Mouse (Mus musculus): Measurements from ENCODE around the gene Gm42688. TPM values are rescaled to one million over a fixed set of nuclear protein-coding genes. Genes with fewer than 3 reads are reported as not detected.

The Gm42688 gene
- total RNA-seq (2021) = 1 to 10 TPM; 3.9 to 5.0 TPM

DNA sequence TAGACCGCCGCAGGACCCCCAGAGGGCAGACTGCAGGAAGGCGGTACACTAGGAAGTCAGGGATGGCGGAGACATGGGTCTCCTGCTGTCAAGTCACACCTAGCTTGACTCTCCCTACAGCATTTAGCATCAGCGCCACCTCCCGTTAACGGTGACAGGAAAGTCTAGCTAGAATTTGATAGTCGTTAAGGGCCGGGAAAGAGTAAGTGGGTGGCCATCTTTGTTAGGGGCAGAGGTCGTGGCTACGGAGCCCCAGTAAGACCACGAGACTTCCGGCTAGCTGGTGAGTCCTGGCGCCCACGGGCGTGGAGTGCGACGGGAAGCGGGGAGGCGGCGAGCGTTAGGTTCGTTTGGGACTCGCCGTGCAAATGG is at the start of gene Gm42688, which contains the start of gene Ccdc142:
Gm42688 (plus strand) TSS at position 302 of the 372 bp plus-strand sequence.
Ccdc142 (plus strand) TSS at position 286 of the 372 bp plus-strand sequence.
- DNase-seq (ENCODE audit: low spot score in 2 of 2) = peak; percentile 89 to 94
- intact Hi-C loops (cut with DNase I) = loop anchor here (1.0 to 10.0 kb wide), 3 partner anchors 23 to 187 kb away; no protein-coding TSS in a partner anchor

DNA sequence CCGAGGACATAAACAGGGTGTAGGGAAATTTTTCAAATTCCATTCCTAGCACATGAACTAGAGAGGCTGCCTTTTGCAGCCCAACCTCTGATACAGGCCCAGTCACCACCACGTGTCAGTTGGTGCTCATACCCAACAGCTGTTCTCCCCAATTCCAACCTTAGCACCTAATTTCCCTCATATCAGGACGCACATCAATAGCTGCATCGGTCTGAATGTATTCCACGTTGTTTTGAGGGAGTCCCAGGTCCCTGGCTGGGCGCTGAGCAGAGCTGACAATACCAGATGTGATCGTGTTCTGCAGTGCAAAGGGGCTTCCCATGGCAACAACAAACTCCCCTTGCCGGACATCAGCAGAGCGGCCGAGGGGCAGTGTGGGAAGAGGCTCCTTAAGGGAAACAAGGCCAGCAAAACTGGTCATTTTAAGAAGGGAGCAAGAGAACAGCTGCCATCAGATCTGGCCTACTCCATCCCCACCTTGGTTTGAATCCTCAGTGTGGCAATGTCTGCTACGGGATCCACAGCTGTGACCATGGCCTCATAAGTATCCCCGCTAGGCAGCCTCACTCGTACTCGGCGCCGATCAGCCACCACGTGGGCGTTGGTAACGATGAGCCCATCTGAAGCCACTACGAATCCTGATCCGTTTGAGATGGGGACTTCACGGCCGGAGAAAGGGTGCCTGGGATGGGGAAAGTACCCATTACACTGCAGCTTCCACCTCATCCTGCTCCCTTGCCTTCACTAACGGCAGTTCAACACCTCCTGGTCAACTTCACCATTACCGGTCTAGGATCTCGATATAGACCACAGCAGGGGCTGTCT is 48.1 kb upstream of the Gm42688 start:
- intact Hi-C loops (cut with DNase I) = no loop called here
- peak; percentile 40 to 49 for DNase-seq (ENCODE audit: low spot score in 2 of 2)

DNA sequence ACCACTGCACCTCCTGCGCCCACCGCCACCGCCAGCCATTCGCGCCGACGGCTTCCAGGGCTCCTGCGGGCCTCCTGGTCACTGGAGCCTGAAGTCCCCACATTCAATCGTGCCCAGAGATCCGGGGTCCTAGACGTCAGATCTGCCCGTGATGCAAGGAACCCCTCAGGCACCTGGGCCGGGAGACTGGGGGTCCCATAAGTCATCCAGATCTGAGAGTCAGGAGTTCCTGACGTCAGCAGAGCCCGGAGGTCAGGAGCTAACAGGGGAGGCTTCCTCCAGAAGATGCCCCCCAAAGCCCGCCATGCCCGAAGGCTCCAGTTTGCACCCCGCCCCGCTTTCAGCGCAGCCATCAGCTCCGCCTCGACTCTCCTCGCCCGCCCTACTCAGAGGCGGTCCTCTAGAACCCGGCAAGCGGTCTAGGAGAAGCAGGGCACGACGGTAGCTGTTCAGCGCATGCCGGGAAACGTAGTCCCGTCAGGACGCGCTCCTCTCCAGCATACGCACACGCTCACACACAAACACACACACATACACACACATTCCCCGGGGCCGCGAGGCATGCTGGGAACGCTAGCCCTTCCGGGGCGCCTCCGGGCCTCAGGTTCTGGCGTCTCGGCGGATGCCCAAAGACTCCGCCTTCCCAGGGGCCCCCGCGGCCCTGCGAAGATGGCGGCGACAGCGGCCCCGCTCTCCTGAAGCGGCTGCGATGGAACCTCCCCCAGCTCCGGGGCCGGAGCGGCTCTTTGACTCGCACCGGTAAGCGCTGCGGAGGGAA is 47.2 kb upstream of the Gm42688 start, which contains the start of gene Aup1:
Aup1 (plus strand) TSS at position 448 of the 778 bp plus-strand sequence.
- intact Hi-C loops (cut with DNase I) = loop anchor here (1.0 kb wide), 3 partner anchors 24 to 57 kb away; no protein-coding TSS in a partner anchor
- DNase-seq (ENCODE audit: low spot score in 2 of 2) = peak; percentile 99

DNA sequence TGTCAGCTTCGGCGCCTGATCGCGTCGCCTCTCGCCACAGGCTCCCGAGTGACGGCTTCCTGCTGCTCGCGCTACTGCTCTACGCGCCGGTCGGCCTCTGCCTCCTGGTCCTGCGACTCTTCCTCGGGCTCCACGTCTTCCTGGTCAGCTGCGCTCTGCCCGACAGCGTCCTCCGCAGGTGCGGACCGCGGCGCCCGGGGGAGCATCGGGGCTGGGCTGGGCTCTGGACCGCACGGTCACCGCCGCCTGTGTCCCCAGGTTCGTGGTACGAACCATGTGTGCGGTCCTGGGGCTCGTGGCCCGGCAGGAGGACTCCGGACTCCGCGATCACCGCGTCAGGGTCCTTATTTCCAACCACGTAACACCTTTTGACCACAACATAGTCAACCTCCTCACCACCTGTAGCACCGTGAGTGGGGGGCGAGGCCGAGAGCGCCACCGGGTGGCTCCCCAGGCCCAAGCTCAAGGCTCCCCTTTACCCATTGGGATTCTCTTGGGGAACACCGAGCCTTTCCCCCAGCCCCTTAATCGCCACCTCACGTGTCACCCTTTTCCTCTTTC is 46.5 kb upstream of the Gm42688 start, which contains the start of gene Htra2:
Htra2 (minus strand) TSS at position 403 of the 561 bp plus-strand sequence.
- intact Hi-C loops (cut with DNase I) = loop anchor here (1.0 kb wide), 3 partner anchors 23 to 58 kb away; no protein-coding TSS in a partner anchor
- no peak for DNase-seq (ENCODE audit: low spot score in 2 of 2)

DNA sequence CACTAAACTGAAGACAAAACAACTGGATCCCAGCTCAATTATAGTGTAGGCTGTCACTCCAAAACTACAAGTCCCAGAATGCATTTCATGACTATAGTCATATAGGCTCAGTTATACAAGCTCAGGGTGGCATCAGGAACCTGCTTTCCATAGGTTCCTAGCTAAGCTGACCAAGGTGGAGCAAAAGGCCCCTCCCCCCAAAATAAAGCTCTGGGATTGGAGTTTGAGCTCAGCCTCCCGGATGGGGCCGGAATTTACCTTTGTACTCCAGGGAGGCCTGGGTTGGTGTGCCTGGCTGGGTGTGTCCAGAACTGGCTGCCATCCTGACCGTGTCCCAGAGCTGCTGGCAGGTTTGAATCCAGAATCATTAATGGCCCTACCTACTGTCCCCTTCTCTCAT is 43.6 kb upstream of the Gm42688 start, which contains the start of gene Dqx1:
Dqx1 (plus strand) TSS at position 55 of the 400 bp plus-strand sequence.
- intact Hi-C loops (cut with DNase I) = no loop called here
- DNase-seq (ENCODE audit: low spot score in 2 of 2) = peak in 1 of 2 experiments; percentile 51

DNA sequence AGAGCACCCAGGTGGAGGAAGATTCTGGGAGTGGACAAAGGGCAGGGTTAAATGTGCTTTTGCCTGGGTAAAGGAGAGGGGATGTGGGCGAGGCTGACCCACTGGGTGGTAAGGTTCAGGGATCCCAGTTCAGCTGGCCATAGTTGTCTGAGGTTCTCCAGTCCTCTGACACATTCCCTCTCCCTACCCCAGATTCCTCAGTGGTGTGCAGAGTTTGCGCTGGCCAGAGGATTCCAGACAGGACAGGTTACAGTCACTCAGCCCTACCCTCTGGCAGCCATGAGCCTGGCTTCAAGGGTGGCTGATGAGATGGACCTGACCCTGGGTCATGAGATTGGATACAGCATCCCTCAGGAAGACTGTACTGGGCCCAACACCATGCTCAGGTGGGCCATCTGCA is 42.7 kb upstream of the Gm42688 start:
- intact Hi-C loops (cut with DNase I) = no loop called here
- no peak for DNase-seq (ENCODE audit: low spot score in 2 of 2)

DNA sequence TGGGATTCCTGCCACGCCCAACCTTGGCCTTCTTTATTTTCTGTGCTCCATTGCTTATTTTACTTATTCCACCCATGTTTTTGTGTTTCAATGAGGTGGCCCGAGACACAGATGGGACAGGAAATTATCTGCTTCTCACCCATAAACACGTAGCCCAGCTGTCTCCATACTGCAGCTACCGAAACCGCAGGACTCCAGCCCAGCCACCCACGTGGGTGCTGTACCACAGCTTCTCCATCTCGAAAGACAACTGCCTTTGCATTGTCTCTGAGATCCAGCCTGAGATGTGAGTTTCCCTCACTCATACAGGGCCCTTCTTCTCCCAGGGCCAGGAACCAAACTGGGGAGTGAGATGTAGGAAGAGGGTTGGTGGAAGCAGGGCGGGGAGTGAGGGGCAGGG is 35.4 kb upstream of the Gm42688 start:
- DNase-seq (ENCODE audit: low spot score in 2 of 2) = no peak
- intact Hi-C loops (cut with DNase I) = no loop called here

DNA sequence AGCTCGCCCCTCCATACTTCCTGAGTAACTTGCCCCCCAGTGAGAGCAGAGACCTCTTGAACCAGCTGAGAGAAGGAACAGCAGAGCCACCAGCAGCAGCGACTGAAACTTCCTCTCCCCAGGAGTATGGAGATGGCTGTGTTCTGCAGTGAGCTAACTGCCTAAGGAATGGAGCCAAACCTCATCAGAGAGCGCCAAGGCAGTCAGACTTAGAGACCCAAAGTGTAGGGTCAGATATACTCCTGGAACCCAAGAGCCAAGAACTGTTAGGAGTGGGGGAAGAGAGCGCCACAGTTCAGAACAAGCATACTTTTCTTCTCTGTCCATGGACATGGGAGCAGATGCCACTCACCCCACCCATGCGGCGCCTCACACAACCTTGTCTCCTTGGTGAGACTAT is 35.0 kb upstream of the Gm42688 start:
- intact Hi-C loops (cut with DNase I) = no loop called here
- no peak for DNase-seq (ENCODE audit: low spot score in 2 of 2)

DNA sequence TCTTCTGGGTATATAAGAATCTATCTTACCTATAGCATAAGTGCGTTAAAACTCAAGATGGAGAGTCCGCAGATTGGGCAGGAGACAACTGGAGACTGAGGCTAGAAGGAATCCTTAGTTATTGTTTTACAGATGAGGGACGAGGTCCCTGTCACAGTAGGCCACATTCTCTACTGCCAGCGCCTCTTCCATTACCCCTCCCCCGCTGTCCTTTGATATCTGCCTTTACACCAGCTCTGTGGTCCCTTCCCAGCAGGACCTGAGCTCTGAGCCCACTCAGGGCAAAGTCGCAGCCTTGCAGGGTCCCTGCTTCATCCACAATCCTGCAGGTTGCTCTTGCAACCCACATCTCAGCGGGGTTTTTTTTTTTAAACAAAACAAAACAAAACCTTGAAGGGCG is 33.2 kb upstream of the Gm42688 start:
- DNase-seq (ENCODE audit: low spot score in 2 of 2) = no peak
- intact Hi-C loops (cut with DNase I) = no loop called here

DNA sequence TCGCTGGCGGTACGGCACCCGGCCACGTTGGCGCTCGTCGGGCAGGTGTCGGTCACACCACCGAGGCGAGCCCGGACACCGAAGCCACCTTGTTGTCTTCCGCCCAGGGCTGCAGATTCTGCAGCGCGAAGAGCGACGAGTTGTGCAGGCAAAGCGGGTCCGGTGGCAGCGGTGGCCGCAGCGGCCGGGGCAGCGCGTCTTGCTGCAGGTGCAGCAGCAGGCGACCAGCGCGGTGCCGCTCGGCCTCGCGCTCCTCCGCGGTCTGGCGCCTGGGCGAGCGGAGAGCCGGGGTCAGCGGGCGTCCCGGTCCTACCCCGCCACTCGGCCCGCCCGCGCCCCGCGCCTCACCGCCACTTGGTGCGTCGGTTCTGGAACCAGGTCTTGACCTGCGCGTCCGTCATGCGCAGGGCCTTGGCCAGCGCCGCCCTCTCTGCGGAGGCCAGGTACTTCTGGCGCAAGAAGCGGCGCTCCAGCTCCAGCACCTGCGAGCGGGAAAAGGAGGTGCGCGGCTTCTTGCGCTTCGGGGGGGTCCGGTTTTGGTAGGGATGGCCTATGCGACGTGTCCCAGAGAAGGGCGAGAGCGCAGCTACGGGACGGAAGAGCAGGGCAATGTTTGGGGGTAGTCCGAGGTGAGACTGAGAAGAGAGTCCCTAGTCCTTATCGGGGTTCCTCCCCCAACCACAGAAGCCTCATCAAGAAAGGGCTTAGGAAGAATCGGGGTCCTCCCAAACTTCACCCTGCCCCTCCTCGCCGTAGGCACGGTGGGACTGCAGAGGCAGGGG is 32.5 kb upstream of the Gm42688 start:
- intact Hi-C loops (cut with DNase I) = no loop called here
- DNase-seq (ENCODE audit: low spot score in 2 of 2) = no peak

DNA sequence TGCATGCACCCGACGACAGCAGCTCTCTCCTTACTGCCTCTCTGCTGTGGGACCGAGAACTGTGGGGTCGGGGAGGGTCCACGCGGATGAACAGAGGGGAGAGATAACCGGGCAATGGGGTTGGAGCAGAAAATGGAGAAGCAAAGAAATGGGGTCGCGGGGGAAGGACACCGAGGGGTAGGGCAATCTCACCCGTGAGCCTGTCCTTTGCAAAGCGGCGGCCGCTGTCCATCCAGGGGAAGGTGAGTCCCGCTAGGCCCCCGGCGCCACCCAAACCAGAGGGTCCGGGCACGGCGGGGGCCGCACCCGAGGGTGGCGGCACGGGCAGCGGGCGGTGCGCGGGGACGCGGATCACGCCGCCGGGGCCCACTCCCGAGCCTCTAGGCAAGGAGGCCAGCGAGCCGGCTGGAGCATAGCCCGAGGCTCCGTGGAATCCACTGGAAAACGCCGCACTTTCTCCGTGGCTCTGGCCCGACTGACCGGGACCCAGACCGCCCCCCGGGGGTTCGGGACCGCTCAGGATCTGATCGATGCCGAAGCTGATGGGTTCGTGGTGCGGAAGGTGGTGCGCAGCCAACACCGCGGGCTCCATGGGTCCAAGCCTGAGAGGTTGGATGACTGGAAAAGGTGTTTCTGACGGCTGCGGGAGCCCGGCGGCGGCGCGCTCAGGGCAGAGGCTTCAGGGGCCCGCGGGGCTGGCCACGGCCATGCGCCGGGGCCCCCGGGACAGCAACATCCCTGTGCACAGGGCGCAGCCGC is 31.8 kb upstream of the Gm42688 start:
- intact Hi-C loops (cut with DNase I) = loop anchor here (10.0 kb wide), 1 partner anchor 645 kb away; the partner anchor contains the start of gene Vax2
- no peak for DNase-seq (ENCODE audit: low spot score in 2 of 2)

DNA sequence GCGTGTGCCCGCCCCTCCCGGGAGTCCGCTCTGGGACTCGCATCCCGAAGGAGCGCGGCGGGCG is 31.3 kb upstream of the Gm42688 start, which contains the start of gene Tlx2:
Tlx2 (minus strand) TSS at position 47 of the 64 bp plus-strand sequence.
- DNase-seq (ENCODE audit: low spot score in 2 of 2) = no peak
- intact Hi-C loops (cut with DNase I) = loop anchor here (10.0 kb wide), 1 partner anchor 645 kb away; the partner anchor contains the start of gene Vax2

DNA sequence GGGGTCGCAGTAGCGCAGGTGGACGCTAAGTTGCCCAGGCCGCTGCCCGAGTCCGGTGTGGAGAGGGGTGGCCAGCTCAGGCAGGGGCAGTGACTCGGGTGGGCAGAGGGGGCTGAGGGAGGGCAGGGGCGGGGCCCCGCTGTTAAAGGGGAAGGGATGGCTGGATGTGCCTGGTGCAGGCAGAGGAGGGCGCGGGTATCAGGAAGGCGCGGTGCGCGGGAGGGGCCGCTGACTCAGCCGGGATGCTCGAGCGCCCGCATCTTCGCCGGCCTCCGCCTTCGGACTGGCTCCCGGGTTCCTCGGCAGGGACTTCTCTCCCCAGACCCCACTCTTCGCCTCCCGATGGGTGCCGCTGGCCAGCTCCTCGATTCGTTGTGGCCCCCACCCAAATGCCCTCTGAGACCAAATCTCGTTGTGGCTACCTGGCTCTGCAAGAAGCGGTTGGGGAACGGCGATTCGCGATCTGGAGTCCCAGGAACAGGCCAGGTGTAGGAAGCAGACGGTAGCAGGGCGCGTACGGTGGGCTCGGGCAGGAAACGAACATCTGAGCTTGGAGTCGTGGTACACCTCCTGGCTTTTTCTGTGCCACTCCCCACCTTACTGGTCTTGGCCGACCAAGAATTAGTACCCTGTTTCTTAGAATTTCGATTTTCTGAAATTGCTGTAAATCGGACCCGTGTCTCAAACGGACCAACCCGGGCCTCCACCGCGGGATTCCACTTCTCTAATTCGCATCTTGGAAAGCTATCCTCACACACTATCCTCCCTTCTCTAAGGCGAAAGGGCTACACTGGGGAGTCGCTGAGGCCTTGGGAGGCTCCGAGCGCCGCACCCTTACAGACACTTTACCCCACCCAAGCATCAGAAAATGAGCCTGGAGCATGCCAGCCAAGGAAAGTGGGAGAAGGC is 30.9 kb upstream of the Gm42688 start:
- intact Hi-C loops (cut with DNase I) = loop anchor here (10.0 kb wide), 1 partner anchor 644 kb away; the partner anchor contains the start of gene Vax2
- peak; percentile 22 to 24 for DNase-seq (ENCODE audit: low spot score in 2 of 2)

DNA sequence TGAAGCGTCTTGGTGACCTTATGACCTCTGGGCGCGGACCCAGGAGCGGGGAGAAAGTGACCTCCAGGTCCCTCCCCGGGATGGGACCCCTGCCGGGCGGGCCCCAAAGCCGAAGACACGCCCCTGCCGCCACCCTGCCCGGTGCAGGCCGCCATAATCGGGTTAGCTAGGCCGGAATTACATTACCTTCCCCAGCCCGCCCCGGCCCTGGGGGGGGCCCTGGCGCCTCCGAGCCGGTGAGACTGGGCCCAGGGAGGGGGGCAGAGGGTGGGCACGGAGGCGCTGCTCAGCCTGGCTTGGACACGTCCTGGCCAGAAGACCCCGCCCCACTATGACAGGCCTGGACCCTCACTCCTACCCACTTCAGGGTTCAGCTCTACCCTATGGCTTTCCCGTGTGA is 30.2 kb upstream of the Gm42688 start:
- no peak for DNase-seq (ENCODE audit: low spot score in 2 of 2)
- intact Hi-C loops (cut with DNase I) = loop anchor here (10.0 kb wide), 1 partner anchor 644 kb away; the partner anchor contains the start of gene Vax2

DNA sequence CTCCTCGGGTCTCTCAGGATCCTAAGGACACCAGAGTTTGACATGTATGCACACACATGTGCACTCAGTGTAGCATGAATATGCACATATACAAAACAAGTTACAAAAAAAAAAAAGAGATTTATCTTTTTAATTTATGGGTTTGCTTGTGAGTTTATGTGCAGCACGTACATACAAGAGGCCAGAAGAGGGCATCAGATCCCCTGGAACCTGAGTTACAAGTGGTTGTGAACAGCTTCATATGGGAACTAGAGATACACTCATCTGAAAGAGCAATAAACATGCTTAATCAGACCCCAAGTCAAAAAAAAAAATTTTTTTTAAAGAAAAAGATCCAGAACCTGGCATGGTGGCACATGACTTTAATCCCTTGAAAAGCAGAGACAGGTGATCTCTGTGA is 26.4 kb upstream of the Gm42688 start:
- DNase-seq (ENCODE audit: low spot score in 2 of 2) = no peak
- intact Hi-C loops (cut with DNase I) = loop anchor here (10.0 kb wide), 1 partner anchor 640 kb away; the partner anchor contains the start of gene Vax2

DNA sequence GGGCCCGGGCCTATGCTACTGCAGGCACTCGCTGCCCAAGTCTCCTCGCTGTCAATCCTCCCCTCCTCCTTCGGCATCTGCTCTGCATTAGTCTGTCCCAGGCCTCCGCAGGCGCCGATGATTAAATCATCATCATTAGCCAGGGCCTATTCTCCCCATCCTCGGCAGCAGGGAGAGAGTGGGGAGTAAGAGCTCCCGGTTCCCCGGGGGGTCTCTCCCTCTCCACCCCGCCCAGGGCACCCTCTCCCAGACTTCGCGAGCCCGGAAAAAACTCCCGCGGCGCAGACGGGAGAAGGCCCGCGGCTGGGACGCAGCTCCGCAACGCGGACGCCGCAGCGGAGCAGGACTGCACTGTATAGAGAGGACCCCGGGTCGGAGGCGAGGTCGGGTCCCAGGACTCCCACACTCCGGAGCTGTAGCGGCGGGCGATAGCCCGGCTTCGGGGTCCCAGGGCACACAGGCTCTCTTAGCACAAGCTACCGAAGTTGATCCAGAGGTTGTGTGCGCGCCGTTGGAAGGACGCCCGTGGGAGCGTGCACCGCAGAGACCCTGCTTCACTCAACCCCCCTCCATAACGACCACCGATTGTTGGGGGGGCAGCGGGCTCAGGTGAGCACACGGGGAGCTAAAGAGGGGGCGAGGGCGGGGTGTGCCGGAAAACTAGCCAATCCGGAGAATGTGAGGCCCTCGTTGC is 23.6 kb upstream of the Gm42688 start, which contains the start of gene Pcgf1:
Pcgf1 (plus strand) TSS at position 240 of the 694 bp plus-strand sequence.
- DNase-seq (ENCODE audit: low spot score in 2 of 2) = peak; percentile 41 to 45
- intact Hi-C loops (cut with DNase I) = loop anchor here (1.0 to 10.0 kb wide), 4 partner anchors 23 to 637 kb away; partner anchors contain the start of genes Aup1, Ccdc142, Gm42688 and Vax2
